Mouse (Mus musculus): ENCODE measurements around the gene A630089N07Rik. TPM values are rescaled to one million over a fixed set of nuclear protein-coding genes. Genes with fewer than 3 reads are reported as not detected.
"Not testable (repeated sequence)": the region's sequence is repeated elsewhere in the genome, so short reads cannot be mapped to it uniquely, and the experiment has no call there.

Gene A630089N07Rik
- polyA plus RNA-seq (2015; fragmentation: Nextera tagmentation; extraction: Ambion mirVana): 15.7 and 16.5 TPM in 2 replicates

DNA sequence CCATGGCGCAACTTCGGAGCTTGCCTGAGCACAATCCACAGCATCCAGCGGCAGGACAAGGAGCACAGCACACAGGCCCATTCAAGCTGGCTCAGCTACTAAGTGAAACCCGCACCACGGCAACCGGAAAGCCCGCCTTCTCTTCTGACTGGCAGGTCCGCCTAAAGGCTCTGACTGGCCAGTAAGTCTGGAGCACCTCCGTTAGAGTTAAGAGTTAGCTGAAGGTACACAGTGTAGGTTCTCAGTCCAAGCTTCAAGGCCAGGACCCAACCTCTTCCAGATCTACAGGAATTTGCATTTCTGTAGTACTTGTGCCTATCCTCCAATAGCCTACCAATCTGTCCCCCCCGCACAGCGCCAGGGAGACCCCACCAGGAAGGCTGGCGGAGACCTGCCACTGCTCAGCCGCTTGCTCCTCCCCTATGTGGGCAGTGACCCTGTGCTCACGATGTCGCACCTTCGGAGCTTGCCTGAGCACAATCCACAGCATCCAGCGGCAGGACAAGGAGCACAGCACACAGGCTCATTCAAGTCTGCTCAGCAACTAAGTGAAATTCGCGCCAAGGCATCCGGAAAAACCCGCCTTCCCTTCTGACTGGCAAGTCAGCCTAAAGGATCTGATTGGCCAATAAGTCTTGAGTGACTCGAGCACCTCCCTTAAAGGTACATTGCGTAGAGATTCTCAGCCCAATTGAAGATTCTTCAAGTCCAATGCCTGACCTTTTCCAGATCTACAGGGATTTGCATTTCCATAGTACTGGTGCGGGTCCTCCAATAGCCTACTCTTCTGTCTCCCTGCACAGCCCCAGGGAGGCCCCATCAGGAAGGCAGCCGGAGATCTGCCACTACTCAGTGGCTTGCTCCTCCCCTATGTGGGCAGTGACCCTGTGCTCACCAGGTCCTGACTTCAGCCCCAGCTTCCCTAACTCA lies at the start of gene A630089N07Rik:
TSS of gene A630089N07Rik (minus strand) at position 562 of the 930 bp plus-strand sequence.
- H3K9me3 ChIP-seq (replicated peaks; ENCODE audit: control insufficient read depth, low read length); H3K27me3 ChIP-seq (ENCODE audit: control insufficient read depth, insufficient read depth, low read length); H3K36me3 ChIP-seq (ENCODE audit: control insufficient read depth, insufficient read depth, low read length); H3K4me1 ChIP-seq (ENCODE audit: control insufficient read depth, insufficient read depth, low read length): not testable (repeated sequence)
- Histone ChIP-seq H3K27ac (ENCODE audit: low read length) (peak within 1 kb of the TSS; percentile 77), H3K4me2 (ENCODE audit: low read depth, low read length) (peak within 1 kb of the TSS; percentile 66), H3K9ac (ENCODE audit: low read length) (peak within 1 kb of the TSS; percentile 72), H3K4me3 (replicated peaks; ENCODE audit: low read length) (peak within 1 kb of the TSS; percentile 70)
- under 1% methylated on average over 25 of the region's 25 CpGs for WGBS
- ATAC-seq (ENCODE audit: insufficient read depth, low FRiP score): peak; percentile 98

DNA sequence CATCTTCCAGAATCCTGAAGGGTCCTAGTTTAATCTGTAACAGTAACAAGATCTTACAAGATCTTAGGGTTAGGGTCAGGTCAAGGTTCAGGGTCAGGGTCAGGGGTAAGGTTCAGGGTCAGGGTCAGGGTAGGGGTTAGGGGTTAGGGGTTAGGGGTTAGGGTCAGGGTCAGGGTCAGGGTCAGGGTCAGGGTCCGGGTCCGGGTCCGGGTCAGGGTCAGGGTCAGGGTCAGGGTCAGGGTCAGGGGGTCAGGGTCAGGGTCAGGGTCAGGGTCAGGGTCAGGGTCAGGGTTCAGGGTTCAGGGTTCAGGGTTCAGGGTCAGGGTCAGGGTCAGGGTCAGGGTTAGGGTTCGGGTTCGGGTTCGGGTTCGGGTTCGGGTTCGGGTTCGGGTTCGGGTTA lies 24.9 kb upstream of the A630089N07Rik start:
- ATAC-seq (ENCODE audit: insufficient read depth, low FRiP score): no peak
- WGBS: 95% methylated on average over 11 of the region's 11 CpGs
- no peak overlapping the region for H3K9ac ChIP-seq (ENCODE audit: low read length)

DNA sequence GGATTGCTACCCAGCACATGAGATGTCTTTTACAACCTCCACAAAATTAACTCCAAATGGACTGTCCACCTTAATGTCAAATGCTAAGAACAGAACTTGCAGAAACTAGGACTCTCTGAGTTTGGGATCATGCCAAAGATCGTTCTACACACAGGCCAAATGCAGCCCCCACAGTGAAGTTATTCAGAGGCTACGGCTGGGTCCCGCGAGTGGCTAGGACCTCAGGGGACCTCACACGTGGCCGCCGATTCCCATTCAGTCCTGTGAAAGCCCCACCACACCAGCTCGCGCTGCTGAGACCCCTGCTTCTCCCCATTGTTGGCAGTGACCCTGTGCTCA lies 731 bp downstream of the A630089N07Rik start:
- H3K4me3 ChIP-seq (replicated peaks; ENCODE audit: low read length): peak overlapping the region; percentile 70
- peak overlapping the region; percentile 66 for H3K4me2 ChIP-seq (ENCODE audit: low read depth, low read length)
- peak overlapping the region; percentile 72 for H3K9ac ChIP-seq (ENCODE audit: low read length)
- H3K27ac ChIP-seq (ENCODE audit: low read length): peak overlapping the region; percentile 77
- not testable (repeated sequence) for H3K9me3 ChIP-seq (replicated peaks; ENCODE audit: control insufficient read depth, low read length); H3K27me3 ChIP-seq (ENCODE audit: control insufficient read depth, insufficient read depth, low read length); H3K4me1 ChIP-seq (ENCODE audit: control insufficient read depth, insufficient read depth, low read length); H3K36me3 ChIP-seq (ENCODE audit: control insufficient read depth, insufficient read depth, low read length)
- ATAC-seq (ENCODE audit: insufficient read depth, low FRiP score): peak; percentile 22; the same call in 1 of the 2 replicates
- WGBS: 0% methylated on average over 9 of the region's 9 CpGs

More for the DNA sequence above, 24.9 kb upstream of the A630089N07Rik start:
- Histone ChIP-seq H3K27ac (ENCODE audit: low read length) (no peak overlapping the region), H3K27me3 (ENCODE audit: control insufficient read depth, insufficient read depth, low read length) (no peaks in the 10 kb centered on the region), H3K36me3 (ENCODE audit: control insufficient read depth, insufficient read depth, low read length) (no peaks in the 10 kb centered on the region), H3K9me3 (replicated peaks; ENCODE audit: control insufficient read depth, low read length) (0 out of 2 replicates have a peak, but pooled peaks cover 3% of the 10 kb centered on the region), H3K4me1 (ENCODE audit: control insufficient read depth, insufficient read depth, low read length) (no peaks in the 10 kb centered on the region), H3K4me3 (replicated peaks; ENCODE audit: low read length) (no peak overlapping the region), H3K4me2 (ENCODE audit: low read depth, low read length) (no peak overlapping the region)

DNA sequence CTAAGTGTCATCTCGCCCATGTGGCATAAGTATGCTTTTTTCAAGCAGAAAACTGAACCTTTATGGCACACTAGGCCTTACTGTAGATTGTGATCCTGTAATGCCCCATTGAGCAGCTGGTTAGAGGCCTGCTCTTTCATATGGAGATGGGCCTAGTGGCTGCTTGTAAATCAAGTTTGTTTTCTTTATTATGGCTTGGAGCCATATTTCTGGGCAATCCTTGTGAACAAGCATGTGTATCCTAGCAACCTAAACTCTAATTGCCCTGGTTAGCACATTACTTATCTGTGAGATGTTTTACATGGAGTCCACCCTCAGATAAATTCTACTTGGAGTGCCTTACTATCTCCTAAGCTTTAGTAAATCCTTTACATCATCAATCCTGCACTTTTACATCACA lies 1.1 kb downstream of the A630089N07Rik start:
- not testable (repeated sequence) for H3K27me3 ChIP-seq (ENCODE audit: control insufficient read depth, insufficient read depth, low read length); H3K9me3 ChIP-seq (replicated peaks; ENCODE audit: control insufficient read depth, low read length); ATAC-seq (ENCODE audit: insufficient read depth, low FRiP score); H3K4me1 ChIP-seq (ENCODE audit: control insufficient read depth, insufficient read depth, low read length); H3K36me3 ChIP-seq (ENCODE audit: control insufficient read depth, insufficient read depth, low read length)
- peak overlapping the region; percentile 72 for H3K9ac ChIP-seq (ENCODE audit: low read length)
- peak overlapping the region; percentile 66 for H3K4me2 ChIP-seq (ENCODE audit: low read depth, low read length)
- H3K4me3 ChIP-seq (replicated peaks; ENCODE audit: low read length): peak overlapping the region; percentile 70
- peak overlapping the region; percentile 77; the same call in 1 of the 2 replicates for H3K27ac ChIP-seq (ENCODE audit: low read length)
- 92% methylated on average over 1 of the region's 1 CpGs for WGBS

DNA sequence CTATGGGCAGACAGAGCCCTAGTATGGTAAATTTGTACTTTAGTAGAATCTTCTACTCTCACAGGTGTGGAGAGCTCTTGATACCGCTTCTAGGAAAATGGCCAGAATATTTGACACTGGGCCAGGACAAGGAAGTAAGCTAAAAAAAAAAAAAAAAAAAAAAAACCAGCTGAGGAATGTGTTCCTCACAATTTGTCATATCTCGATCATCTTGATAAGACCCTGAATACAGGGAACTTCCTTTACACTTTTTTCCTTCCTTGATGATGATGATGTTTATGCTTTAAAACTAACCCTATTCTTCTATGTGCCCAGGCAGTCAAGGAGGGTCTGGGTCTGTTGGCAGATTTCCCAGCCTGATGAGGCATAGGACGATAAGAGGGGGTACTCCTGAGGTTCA lies 2.9 kb downstream of the A630089N07Rik start:
- H3K36me3 ChIP-seq (ENCODE audit: control insufficient read depth, insufficient read depth, low read length); H3K4me3 ChIP-seq (replicated peaks; ENCODE audit: low read length); H3K27me3 ChIP-seq (ENCODE audit: control insufficient read depth, insufficient read depth, low read length); H3K27ac ChIP-seq (ENCODE audit: low read length); H3K4me2 ChIP-seq (ENCODE audit: low read depth, low read length); H3K9ac ChIP-seq (ENCODE audit: low read length); H3K4me1 ChIP-seq (ENCODE audit: control insufficient read depth, insufficient read depth, low read length); H3K9me3 ChIP-seq (replicated peaks; ENCODE audit: control insufficient read depth, low read length); ATAC-seq (ENCODE audit: insufficient read depth, low FRiP score): not testable (repeated sequence)
- WGBS: 85% methylated on average over 3 of the region's 3 CpGs

DNA sequence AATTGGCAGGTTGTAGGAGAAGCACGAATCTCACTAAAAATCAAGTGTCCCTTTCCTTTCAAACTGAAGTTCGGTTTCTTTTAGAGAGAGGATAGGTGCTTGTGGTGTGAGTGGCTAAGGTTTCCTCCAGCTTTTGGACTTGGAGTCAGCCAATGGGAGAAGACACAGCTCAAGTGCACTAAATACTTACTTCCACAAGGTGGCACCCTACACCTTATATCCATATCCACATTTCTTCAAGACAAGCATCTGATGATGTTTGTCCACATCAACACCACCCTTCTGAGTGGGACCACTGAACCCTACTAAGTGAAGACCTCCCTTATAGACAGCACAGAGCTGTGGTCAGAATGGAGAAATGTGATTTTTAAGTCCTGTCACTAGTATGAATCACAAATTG lies 40.6 kb downstream of the A630089N07Rik start:
- Histone ChIP-seq H3K9me3 (replicated peaks; ENCODE audit: control insufficient read depth, low read length) (no peaks in the 10 kb centered on the region), H3K4me1 (ENCODE audit: control insufficient read depth, insufficient read depth, low read length) (no peaks in the 10 kb centered on the region), H3K36me3 (ENCODE audit: control insufficient read depth, insufficient read depth, low read length) (no peaks in the 10 kb centered on the region), H3K4me3 (replicated peaks; ENCODE audit: low read length) (no peak overlapping the region), H3K27me3 (ENCODE audit: control insufficient read depth, insufficient read depth, low read length) (no peaks in the 10 kb centered on the region), H3K4me2 (ENCODE audit: low read depth, low read length) (no peak overlapping the region), H3K9ac (ENCODE audit: low read length) (no peak overlapping the region), H3K27ac (ENCODE audit: low read length) (no peak overlapping the region)
- WGBS: 81% methylated on average over 2 of the region's 2 CpGs
- ATAC-seq (ENCODE audit: insufficient read depth, low FRiP score): no peak

DNA sequence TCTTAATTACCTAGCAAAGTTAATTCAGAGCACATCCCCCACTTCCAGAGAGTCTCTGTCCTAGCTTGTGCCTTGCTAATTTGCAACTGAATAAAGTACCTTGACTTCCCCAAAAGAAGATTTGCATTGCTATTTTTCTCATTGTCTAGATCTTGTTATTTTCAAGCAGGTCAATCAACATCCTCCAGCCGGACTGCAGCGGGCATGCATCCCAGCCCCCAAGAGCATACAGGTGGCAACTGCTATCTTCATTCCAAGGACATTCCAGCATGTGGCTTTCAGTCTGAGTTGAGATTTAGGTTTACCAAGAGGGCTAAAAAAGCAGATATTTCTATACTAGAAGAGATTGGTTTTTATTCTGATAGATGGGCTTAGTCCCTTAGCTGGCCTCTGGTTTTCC lies 47.3 kb downstream of the A630089N07Rik start:
- not testable (repeated sequence) for H3K27me3 ChIP-seq (ENCODE audit: control insufficient read depth, insufficient read depth, low read length); H3K4me2 ChIP-seq (ENCODE audit: low read depth, low read length); H3K4me1 ChIP-seq (ENCODE audit: control insufficient read depth, insufficient read depth, low read length); H3K27ac ChIP-seq (ENCODE audit: low read length); H3K9me3 ChIP-seq (replicated peaks; ENCODE audit: control insufficient read depth, low read length); ATAC-seq (ENCODE audit: insufficient read depth, low FRiP score); H3K9ac ChIP-seq (ENCODE audit: low read length); H3K4me3 ChIP-seq (replicated peaks; ENCODE audit: low read length); H3K36me3 ChIP-seq (ENCODE audit: control insufficient read depth, insufficient read depth, low read length)
- 95% methylated on average over 2 of the region's 2 CpGs for WGBS

DNA sequence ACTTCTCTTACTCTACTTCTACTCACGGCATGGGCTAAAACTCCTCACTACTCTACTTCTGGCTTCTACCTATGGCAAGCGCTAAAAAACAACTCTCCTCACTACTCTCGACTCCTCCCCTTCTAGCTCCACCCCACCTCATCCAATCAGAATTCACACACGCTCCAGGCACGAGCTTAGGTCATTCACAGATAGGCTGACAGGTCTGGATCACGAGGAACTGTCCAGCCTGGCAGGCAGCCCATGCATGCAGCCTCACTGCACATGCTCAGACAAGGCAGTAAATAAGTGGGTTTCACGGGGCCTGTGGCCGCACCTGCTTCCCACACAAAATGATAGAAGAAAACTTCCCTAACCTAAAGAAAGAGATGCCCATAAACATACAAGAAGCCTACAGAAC lies 56.1 kb downstream of the A630089N07Rik start:
- H3K4me3 ChIP-seq (replicated peaks; ENCODE audit: low read length); H3K36me3 ChIP-seq (ENCODE audit: control insufficient read depth, insufficient read depth, low read length); H3K27ac ChIP-seq (ENCODE audit: low read length); ATAC-seq (ENCODE audit: insufficient read depth, low FRiP score); H3K9me3 ChIP-seq (replicated peaks; ENCODE audit: control insufficient read depth, low read length); H3K9ac ChIP-seq (ENCODE audit: low read length); H3K27me3 ChIP-seq (ENCODE audit: control insufficient read depth, insufficient read depth, low read length); H3K4me2 ChIP-seq (ENCODE audit: low read depth, low read length); H3K4me1 ChIP-seq (ENCODE audit: control insufficient read depth, insufficient read depth, low read length): not testable (repeated sequence)
- WGBS: 84% methylated on average over 8 of the region's 8 CpGs

DNA sequence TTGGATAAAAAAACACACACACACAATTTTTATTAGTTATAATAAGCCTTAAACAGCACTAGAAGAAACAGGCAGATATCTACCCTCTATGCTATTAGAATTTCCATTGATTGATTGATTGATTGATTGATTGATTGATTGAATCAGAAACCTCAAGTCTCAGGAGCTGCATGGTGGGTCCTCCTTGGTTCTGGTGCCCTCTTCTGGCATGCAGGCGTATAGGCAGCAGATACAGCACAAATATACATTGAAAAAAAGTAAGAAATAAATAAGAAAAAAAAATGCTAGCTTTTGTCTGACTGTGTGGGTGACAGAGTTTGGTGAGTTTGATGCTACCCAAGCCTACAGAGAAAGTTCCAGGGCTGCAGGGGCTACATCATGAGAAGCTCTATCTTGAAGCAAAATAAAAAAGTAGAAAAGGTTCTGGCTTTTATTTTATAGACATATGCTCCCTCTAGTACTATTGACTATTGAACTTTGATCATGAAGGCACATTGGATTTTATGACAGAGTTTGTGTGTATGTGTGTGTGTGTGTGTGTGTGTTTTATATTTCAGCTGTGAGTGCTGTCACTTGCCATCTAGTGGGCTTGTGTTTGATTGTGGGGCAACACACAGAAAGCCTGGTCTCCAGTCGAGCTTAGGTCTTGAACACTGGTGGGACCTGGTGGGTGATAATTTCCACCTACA lies 59.4 kb downstream of the A630089N07Rik start:
- Histone ChIP-seq H3K4me2 (ENCODE audit: low read depth, low read length) (no peak overlapping the region), H3K36me3 (ENCODE audit: control insufficient read depth, insufficient read depth, low read length) (0 out of 2 replicates have a peak, but pooled peaks cover 3% of the 10 kb centered on the region), H3K27ac (ENCODE audit: low read length) (no peak overlapping the region), H3K27me3 (ENCODE audit: control insufficient read depth, insufficient read depth, low read length) (no peaks in the 10 kb centered on the region), H3K9ac (ENCODE audit: low read length) (no peak overlapping the region), H3K4me3 (replicated peaks; ENCODE audit: low read length) (no peak overlapping the region), H3K4me1 (ENCODE audit: control insufficient read depth, insufficient read depth, low read length) (no peaks in the 10 kb centered on the region), H3K9me3 (replicated peaks; ENCODE audit: control insufficient read depth, low read length) (peaks cover 1% of the 10 kb centered on the region; the same call in 1 of the 2 replicates)
- 80% methylated on average over 2 of the region's 2 CpGs for WGBS
- ATAC-seq (ENCODE audit: insufficient read depth, low FRiP score): no peak
